Mouse (Mus musculus): ENCODE measurements around the gene Mark4. TPM values are rescaled to one million over a fixed set of nuclear protein-coding genes. Genes with fewer than 3 reads are reported as not detected.
A peak's percentile ranks its signal among the peaks of the same experiment; 100 is the strongest.

The Mark4 gene
- polyA plus RNA-seq, 1 experiment from 2014 or later: 16.1 TPM

GRCm38 (mm10) chr7:19405417-19405816 is 53.2 kb downstream of the Mark4 start:
- H3K9ac ChIP-seq: no peak overlapping the region
- peak; percentile 78 for ATAC-seq (ENCODE audit: low FRiP score)
- H3K27me3 ChIP-seq: peaks cover 71% of the 10 kb centered on the region
- H3K27ac ChIP-seq: no peak overlapping the region
- 4% methylated on average over 19 of the region's 19 CpGs for WGBS
- H3K36me3 ChIP-seq: no peaks in the 10 kb centered on the region
- H3K4me2 ChIP-seq: 0 out of 2 replicates have a peak overlapping the region, but pooled peaks have one; percentile 21
- no peak overlapping the region for H3K4me3 ChIP-seq
- peaks cover 5% of the 10 kb centered on the region; the same call in 1 of the 2 replicates for H3K9me3 ChIP-seq
- peaks cover 11% of the 10 kb centered on the region for H3K4me1 ChIP-seq (replicated peaks)

GRCm38 (mm10) chr7:19404476-19404875 is 54.1 kb downstream of the Mark4 start, which contains the start of gene Ckm:
Gene Ckm (plus strand): TSS chr7:19404776.
- H3K9ac ChIP-seq: peak within 1 kb of the TSS; percentile 72
- H3K4me3 ChIP-seq: peak within 1 kb of the TSS; percentile 52
- WGBS: 55% methylated on average over 7 of the region's 7 CpGs
- no peak for ATAC-seq (ENCODE audit: low FRiP score)
- peaks cover 79% of the 10 kb centered on the region for H3K27me3 ChIP-seq
- peak within 1 kb of the TSS; percentile 92 for H3K4me2 ChIP-seq
- H3K9me3 ChIP-seq: peaks cover 5% of the 10 kb centered on the region; the same call in 1 of the 2 replicates
- H3K36me3 ChIP-seq: no peaks in the 10 kb centered on the region
- no peak within 1 kb of the TSS for H3K27ac ChIP-seq
- H3K4me1 ChIP-seq (replicated peaks): peaks cover 16% of the 10 kb centered on the region

GRCm38 (mm10) chr7:19403731-19404296 is 54.8 kb downstream of the Mark4 start, which contains the start of gene Klc3:
Gene Klc3 (minus strand): TSS chr7:19404104.
- Histone ChIP-seq H3K9me3 (peaks cover 5% of the 10 kb centered on the region; the same call in 1 of the 2 replicates), H3K9ac (peak within 1 kb of the TSS; percentile 72), H3K4me1 (replicated peaks) (peaks cover 19% of the 10 kb centered on the region), H3K4me3 (peak within 1 kb of the TSS; percentile 52), H3K4me2 (peak within 1 kb of the TSS; percentile 92), H3K27me3 (peaks cover 82% of the 10 kb centered on the region), H3K36me3 (no peaks in the 10 kb centered on the region), H3K27ac (no peak within 1 kb of the TSS)
- 0 out of 2 replicates have a peak, but pooled peaks have one; percentile 34 for ATAC-seq (ENCODE audit: low FRiP score)
- WGBS: under 1% methylated on average over 59 of the region's 62 CpGs

GRCm38 (mm10) chr7:19402535-19403112 is 56.0 kb downstream of the Mark4 start:
- no peak for ATAC-seq (ENCODE audit: low FRiP score)
- peaks cover 83% of the 10 kb centered on the region for H3K27me3 ChIP-seq
- WGBS: 68% methylated on average over 9 of the region's 9 CpGs

GRCm38 (mm10) chr7:19400946-19401345 is 57.7 kb downstream of the Mark4 start:
- Histone ChIP-seq H3K27me3 (peaks cover 71% of the 10 kb centered on the region), H3K9ac (no peak overlapping the region), H3K36me3 (peaks cover under 1% of the 10 kb centered on the region; the same call in 1 of the 2 replicates), H3K27ac (no peak overlapping the region), H3K9me3 (peaks cover 5% of the 10 kb centered on the region; the same call in 1 of the 2 replicates), H3K4me2 (no peak overlapping the region), H3K4me1 (replicated peaks) (peaks cover 19% of the 10 kb centered on the region), H3K4me3 (no peak overlapping the region)
- WGBS: 86% methylated on average over 4 of the region's 4 CpGs
- ATAC-seq (ENCODE audit: low FRiP score): no peak

More at GRCm38 (mm10) chr7:19402535-19403112, 56.0 kb downstream of the Mark4 start:
- Histone ChIP-seq H3K4me2 (no peak overlapping the region), H3K27ac (no peak overlapping the region), H3K36me3 (no peaks in the 10 kb centered on the region), H3K4me1 (replicated peaks) (peaks cover 19% of the 10 kb centered on the region), H3K9ac (no peak overlapping the region), H3K4me3 (no peak overlapping the region), H3K9me3 (peaks cover 5% of the 10 kb centered on the region; the same call in 1 of the 2 replicates)

GRCm38 (mm10) chr7:19399496-19400280 is 58.9 kb downstream of the Mark4 start:
- Histone ChIP-seq H3K9ac (peak overlapping the region; percentile 58; the same call in 1 of the 2 replicates), H3K27me3 (peaks cover 60% of the 10 kb centered on the region), H3K27ac (no peak overlapping the region), H3K4me2 (peak overlapping the region; percentile 47), H3K4me1 (replicated peaks) (peaks cover 19% of the 10 kb centered on the region), H3K36me3 (peaks cover 13% of the 10 kb centered on the region), H3K4me3 (peak overlapping the region; percentile 19), H3K9me3 (peaks cover 5% of the 10 kb centered on the region; the same call in 1 of the 2 replicates)
- WGBS: 3% methylated on average over 27 of the region's 27 CpGs
- 0 out of 2 replicates have a peak, but pooled peaks have one; percentile 8 for ATAC-seq (ENCODE audit: low FRiP score)

GRCm38 (mm10) chr7:19394484-19394883 is 64.1 kb downstream of the Mark4 start:
- no peak for ATAC-seq (ENCODE audit: low FRiP score)
- Histone ChIP-seq H3K27ac (no peak overlapping the region), H3K9me3 (no peaks in the 10 kb centered on the region), H3K9ac (no peak overlapping the region), H3K4me1 (replicated peaks) (peaks cover 7% of the 10 kb centered on the region), H3K4me2 (no peak overlapping the region), H3K36me3 (peaks cover 65% of the 10 kb centered on the region), H3K27me3 (peaks cover 8% of the 10 kb centered on the region), H3K4me3 (no peak overlapping the region)
- WGBS: 91% methylated on average over 8 of the region's 8 CpGs

GRCm38 (mm10) chr7:19388699-19389413 is 69.8 kb downstream of the Mark4 start:
- H3K9ac ChIP-seq: peak overlapping the region; percentile 29; the same call in 1 of the 2 replicates
- no peaks in the 10 kb centered on the region for H3K9me3 ChIP-seq
- H3K36me3 ChIP-seq: peaks cover 99% of the 10 kb centered on the region
- no peak overlapping the region for H3K4me2 ChIP-seq
- WGBS: 58% methylated on average over 9 of the region's 10 CpGs
- ATAC-seq (ENCODE audit: low FRiP score): 0 out of 2 replicates have a peak, but pooled peaks have one; percentile 16
- no peak overlapping the region for H3K4me3 ChIP-seq
- H3K4me1 ChIP-seq (replicated peaks): peaks cover 23% of the 10 kb centered on the region
- H3K27me3 ChIP-seq: no peaks in the 10 kb centered on the region
- H3K27ac ChIP-seq: peak overlapping the region; percentile 78

- no peak for ATAC-seq (ENCODE audit: low FRiP score)
- H3K9ac ChIP-seq: peak overlapping the region; percentile 91; the same call in 1 of the 2 replicates
- H3K27me3 ChIP-seq: no peaks in the 10 kb centered on the region
- no peaks in the 10 kb centered on the region for H3K9me3 ChIP-seq
- no peak overlapping the region for H3K27ac ChIP-seq
- H3K4me2 ChIP-seq: peak overlapping the region; percentile 82
- peaks cover 49% of the 10 kb centered on the region for H3K36me3 ChIP-seq
- peak overlapping the region; percentile 97; the same call in 1 of the 2 replicates for H3K4me3 ChIP-seq
- H3K4me1 ChIP-seq (replicated peaks): peaks cover 28% of the 10 kb centered on the region
- WGBS: 90% methylated on average over 9 of the region's 9 CpGs
These were observed 74.9 kb downstream of the Mark4 start for GRCm38 (mm10) chr7:19383708-19384107.

GRCm38 (mm10) chr7:19382166-19382541 is 76.5 kb downstream of the Mark4 start:
- under 1% methylated on average over 37 of the region's 37 CpGs for WGBS
- peak overlapping the region; percentile 82 for H3K4me2 ChIP-seq
- peaks cover 42% of the 10 kb centered on the region for H3K36me3 ChIP-seq
- peak; percentile 66; the same call in 1 of the 2 replicates for ATAC-seq (ENCODE audit: low FRiP score)
- no peaks in the 10 kb centered on the region for H3K27me3 ChIP-seq
- peak overlapping the region; percentile 97 for H3K4me3 ChIP-seq
- H3K27ac ChIP-seq: peak overlapping the region; percentile 74
- H3K9ac ChIP-seq: peak overlapping the region; percentile 91
- no peaks in the 10 kb centered on the region for H3K9me3 ChIP-seq
- H3K4me1 ChIP-seq (replicated peaks): peaks cover 21% of the 10 kb centered on the region

GRCm38 (mm10) chr7:19381377-19382165 is 77.0 kb downstream of the Mark4 start, which contains the start of gene Ercc2:
Gene Ercc2 (plus strand): TSS chr7:19382010.
- Histone ChIP-seq H3K4me2 (peak within 1 kb of the TSS; percentile 82), H3K9ac (peak within 1 kb of the TSS; percentile 91), H3K9me3 (no peaks in the 10 kb centered on the region), H3K4me3 (peak within 1 kb of the TSS; percentile 97), H3K27ac (peak within 1 kb of the TSS; percentile 74), H3K4me1 (replicated peaks) (peaks cover 21% of the 10 kb centered on the region), H3K36me3 (peaks cover 36% of the 10 kb centered on the region), H3K27me3 (no peaks in the 10 kb centered on the region)
- WGBS: 7% methylated on average over 48 of the region's 48 CpGs
- peak; percentile 94 for ATAC-seq (ENCODE audit: low FRiP score)
